Mouse (Mus musculus) stomach, embryonic 16.5 days (tissue): Measurements from ENCODE around the gene Cfap61. TPM values are rescaled to one million over a fixed set of nuclear protein-coding genes. Genes with fewer than 3 reads are reported as not detected.

ENCODE experiments used
- ATAC-seq: fragments of 200-750 bp; cut with Nextera tagmentation; 2 replicates; pipeline ENCODE4 v1.8.0; 2017; ENCODE audit warnings: moderate number of reproducible peaks, moderate TSS enrichment; ENCODE audit not compliant: insufficient read depth, low FRiP score
- H3K27ac ChIP-seq: fragments of 300-500 bp; sonication (generic); 2 replicates; pipeline ENCODE4 v1.5.1; 2014; ENCODE audit warnings: low read length
- H3K27me3 ChIP-seq: fragments of 300-500 bp; sonication (generic); 2 replicates; pipeline ENCODE4 v1.6.1; 2014; ENCODE audit warnings: low read length, control low read depth, mixed read lengths; ENCODE audit not compliant: control insufficient read depth, insufficient read depth
- H3K36me3 ChIP-seq: fragments of 300-500 bp; sonication (generic); 2 replicates; pipeline ENCODE4 v1.6.1; 2014; ENCODE audit warnings: low read length; ENCODE audit not compliant: control insufficient read depth, insufficient read depth
- H3K4me1 ChIP-seq: fragments of 300-500 bp; sonication (generic); 2 replicates; pipeline ENCODE4 v1.6.1; 2014; ENCODE audit warnings: low read length, control low read depth, mixed read lengths; ENCODE audit not compliant: control insufficient read depth, insufficient read depth
- H3K4me2 ChIP-seq: fragments of 300-500 bp; sonication (generic); 2 replicates; pipeline ENCODE4 v1.6.1; 2014; ENCODE audit warnings: low read depth, low read length, mixed read lengths
- H3K4me3 ChIP-seq: fragments of 300-500 bp; sonication (generic); replicated peaks from 2 replicates; pipeline ENCODE4 v1.5.1; 2014; ENCODE audit warnings: mild to moderate bottlenecking, low read length
- H3K9ac ChIP-seq: fragments of 300-500 bp; sonication (generic); 2 replicates; pipeline ENCODE4 v1.6.1; 2014; ENCODE audit warnings: low read length
- H3K9me3 ChIP-seq: fragments of 300-500 bp; sonication (generic); replicated peaks from 2 replicates; pipeline ENCODE4 v1.6.1; 2016; ENCODE audit warnings: low read length, control low read depth; ENCODE audit not compliant: control insufficient read depth
- WGBS: fragments of 180-500 bp; shearing (Covaris S2); extraction: QIAGEN DNeasy Blood & Tissue Kit; methylation state at CpG from one replicate; pipeline ENCODE4 v1.1.7; 2014; 5-methylcytosine and 5-hydroxymethylcytosine counted together
- polyA plus RNA-seq: library from polyadenylated mRNA; unstranded; fragments of >200 nt; fragmentation: Nextera tagmentation; extraction: Ambion mirVana; gene quantifications from 2 replicates; pipeline ENCODE4 v1.2.1, GENCODE M21; 2015

Cfap61 gene
- polyA plus RNA-seq, 1 experiment from 2014 or later = 0.13 TPM

DNA sequence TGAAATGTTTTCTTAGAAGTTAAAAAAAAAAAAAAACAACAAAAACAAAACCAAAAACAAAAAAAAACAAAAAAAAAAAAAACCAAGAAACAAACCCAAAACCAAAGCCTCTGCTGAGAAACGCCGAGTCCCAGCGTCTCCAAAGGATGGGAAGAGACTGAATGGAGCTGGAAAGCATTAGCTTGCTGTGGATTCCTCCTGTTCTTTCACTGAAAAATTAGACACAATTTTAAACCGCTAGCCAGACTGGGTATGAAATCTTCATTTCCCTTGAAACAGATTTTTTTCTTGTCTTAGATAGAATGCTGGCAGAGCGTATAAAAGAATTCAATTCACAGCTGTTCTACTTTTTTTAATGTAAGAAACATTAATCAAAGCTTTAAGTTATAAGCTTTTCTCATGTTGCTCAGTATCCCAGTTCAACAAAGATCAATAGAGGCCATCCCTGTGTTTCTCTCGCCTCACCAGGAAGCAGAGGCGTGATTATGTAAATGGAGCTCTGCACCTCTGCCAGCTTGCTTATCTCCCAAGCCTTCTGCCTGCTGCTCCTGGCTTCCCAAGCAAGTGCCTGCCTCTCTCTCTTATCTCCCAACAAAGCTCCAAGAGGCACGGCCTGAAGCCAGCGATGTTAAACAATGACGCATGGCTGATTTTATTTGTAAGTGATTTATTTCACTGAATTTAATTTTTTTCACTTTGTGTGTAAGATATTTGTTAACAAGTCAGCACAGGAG lies 324.3 kb downstream of the Cfap61 start:
- peak; percentile 64; the same call in 1 of the 2 replicates for ATAC-seq
- H3K9me3 ChIP-seq = no peaks in the 10 kb centered on the region
- H3K4me1 ChIP-seq = no peaks in the 10 kb centered on the region
- H3K4me2 ChIP-seq = no peak overlapping the region
- WGBS = 38% methylated on average over 10 of the region's 10 CpGs
- no peak overlapping the region for H3K27ac ChIP-seq
- no peaks in the 10 kb centered on the region for H3K36me3 ChIP-seq
- H3K4me3 ChIP-seq = no peak overlapping the region
- H3K27me3 ChIP-seq = no peaks in the 10 kb centered on the region
- H3K9ac ChIP-seq = no peak overlapping the region

DNA sequence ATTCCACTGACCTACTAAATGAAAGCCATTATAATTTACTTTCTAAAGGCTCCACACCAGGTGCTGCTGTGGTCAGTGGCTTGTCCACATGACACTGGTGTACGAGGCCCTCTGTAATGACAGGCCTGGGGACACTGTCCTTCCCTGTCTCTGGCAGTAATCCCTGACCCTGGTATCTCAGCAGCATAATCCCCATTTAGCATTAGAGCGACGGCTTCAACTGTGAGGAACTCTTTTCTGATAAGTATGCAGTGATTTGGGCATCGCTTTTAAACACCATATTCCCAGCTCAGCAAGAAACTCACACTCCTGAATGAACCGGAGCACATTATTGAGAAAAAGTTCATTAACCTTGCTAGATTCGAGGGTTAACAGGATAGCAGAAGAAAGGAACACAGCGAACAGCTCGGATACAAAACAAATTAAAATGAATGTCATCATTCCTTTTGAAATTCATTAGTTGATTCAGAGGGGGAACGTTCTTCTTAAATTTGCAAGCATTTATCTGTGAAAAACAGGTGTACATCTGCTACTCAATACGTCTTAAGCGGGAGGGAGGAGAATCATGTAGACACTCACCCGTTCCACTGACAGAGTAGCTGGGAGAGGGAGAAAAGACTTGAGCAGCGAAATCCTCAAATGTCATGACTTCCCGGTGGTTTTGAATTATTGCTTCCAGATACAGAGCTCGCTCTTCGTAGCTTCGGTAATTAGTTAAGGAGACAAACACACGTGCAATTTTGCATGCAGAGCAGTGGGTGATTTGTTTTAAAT lies 325.4 kb downstream of the Cfap61 start:
- ATAC-seq = no peak
- H3K4me3 ChIP-seq = no peak overlapping the region

DNA sequence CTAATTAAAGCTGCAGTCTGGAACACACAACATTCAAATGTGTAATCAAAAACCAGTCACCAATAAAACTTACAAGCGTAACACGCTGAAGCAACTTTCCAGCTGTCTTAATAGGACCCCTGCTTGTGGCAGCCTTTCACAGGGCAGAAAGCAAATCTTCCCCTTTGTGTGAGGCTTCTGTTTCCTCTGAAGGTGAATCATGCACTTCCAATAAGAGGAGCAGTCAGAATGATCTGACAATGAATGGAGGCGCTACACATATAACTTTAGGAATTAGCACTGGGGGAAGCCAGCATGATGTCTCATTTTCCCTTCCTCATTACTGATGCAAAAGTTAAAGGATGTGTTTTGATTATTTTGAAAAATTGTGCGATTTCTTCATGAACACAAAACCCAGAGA lies 326.6 kb downstream of the Cfap61 start:
- H3K27ac ChIP-seq = no peak overlapping the region
- H3K4me2 ChIP-seq = no peak overlapping the region
- H3K4me3 ChIP-seq = no peak overlapping the region
- H3K36me3 ChIP-seq = no peaks in the 10 kb centered on the region
- no peaks in the 10 kb centered on the region for H3K27me3 ChIP-seq
- no peaks in the 10 kb centered on the region for H3K4me1 ChIP-seq
- no peaks in the 10 kb centered on the region for H3K9me3 ChIP-seq
- no peak for ATAC-seq
- H3K9ac ChIP-seq = no peak overlapping the region
- WGBS = 82% methylated on average over 4 of the region's 4 CpGs

More for the DNA sequence above, 325.4 kb downstream of the Cfap61 start:
- Histone ChIP-seq H3K27ac (no peak overlapping the region), H3K9ac (peak overlapping the region; percentile 40; the same call in 1 of the 2 replicates), H3K4me2 (no peak overlapping the region), H3K27me3 (no peaks in the 10 kb centered on the region), H3K36me3 (no peaks in the 10 kb centered on the region), H3K4me1 (no peaks in the 10 kb centered on the region), H3K9me3 (no peaks in the 10 kb centered on the region)
- 54% methylated on average over 18 of the region's 18 CpGs for whole genome bisulfite sequencing

DNA sequence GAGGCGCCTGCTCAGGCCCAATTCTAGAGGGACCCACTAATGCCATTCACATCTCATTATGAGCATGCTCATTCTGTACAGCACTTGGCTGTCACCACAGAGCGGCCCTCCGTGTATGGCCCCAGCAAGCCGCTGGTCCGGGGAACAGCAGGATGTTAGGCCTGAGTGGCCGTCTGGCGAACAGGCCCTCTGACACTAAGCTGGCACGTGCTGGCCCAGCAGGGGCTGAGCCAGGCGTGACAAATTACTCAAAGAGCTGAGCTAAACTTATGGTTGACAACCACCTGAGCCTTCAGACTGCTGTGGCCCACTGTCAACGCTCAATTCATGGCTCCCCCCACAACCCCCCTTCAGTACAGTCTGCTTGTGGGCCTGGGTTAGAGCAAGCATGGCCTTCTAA lies 327.6 kb downstream of the Cfap61 start:
- no peaks in the 10 kb centered on the region for H3K27me3 ChIP-seq
- ATAC-seq = no peak
- H3K4me2 ChIP-seq = no peak overlapping the region
- H3K27ac ChIP-seq = no peak overlapping the region
- no peak overlapping the region for H3K9ac ChIP-seq
- WGBS = 59% methylated on average over 10 of the region's 10 CpGs
- no peak overlapping the region for H3K4me3 ChIP-seq
- H3K4me1 ChIP-seq = no peaks in the 10 kb centered on the region
- H3K36me3 ChIP-seq = no peaks in the 10 kb centered on the region
- no peaks in the 10 kb centered on the region for H3K9me3 ChIP-seq

DNA sequence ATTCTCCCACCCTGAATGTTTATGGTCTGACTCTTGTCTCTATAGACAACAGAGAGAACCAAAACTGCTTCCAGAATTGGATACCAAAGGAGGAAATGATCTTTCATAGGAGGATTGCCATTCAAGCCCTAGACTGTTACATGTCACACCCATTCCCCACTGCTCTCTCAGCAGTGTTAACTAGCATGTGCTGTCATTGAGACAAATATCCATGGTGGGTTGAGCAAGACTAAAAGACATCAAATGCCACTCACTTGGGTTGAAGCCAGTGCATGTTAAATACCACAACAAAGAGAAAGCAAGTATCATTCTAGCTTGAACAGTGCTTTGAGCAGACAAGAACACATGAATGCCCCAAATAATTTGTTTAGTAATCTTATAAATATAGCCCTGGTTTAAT lies 328.4 kb downstream of the Cfap61 start:
- Histone ChIP-seq H3K4me1 (no peaks in the 10 kb centered on the region), H3K27ac (no peak overlapping the region), H3K9me3 (no peaks in the 10 kb centered on the region), H3K9ac (no peak overlapping the region), H3K36me3 (no peaks in the 10 kb centered on the region), H3K27me3 (no peaks in the 10 kb centered on the region), H3K4me2 (no peak overlapping the region), H3K4me3 (no peak overlapping the region)
- no peak for ATAC-seq

Other genes with a start within 250 kb of the Cfap61 start
- gene Naa20, start 32.7 kb upstream of the Cfap61 start, polyA plus RNA-seq = 144 and 160 TPM in 2 replicates
- 21.7 and 24.8 TPM in 2 replicates for gene Crnkl1, start 230 bp downstream of the Cfap61 start, polyA plus RNA-seq